Mouse (Mus musculus) heart, embryonic 11.5 days (tissue): ENCODE results near the gene Gm39653. TPM values are rescaled to one million over a fixed set of nuclear protein-coding genes. Genes with fewer than 3 reads are reported as not detected.
"Not testable (repeated sequence)": the region's sequence is repeated elsewhere in the genome, so short reads cannot be mapped to it uniquely, and the experiment has no call there.

Experiments used
- ATAC-seq: fragments of 200-750 bp; cut with Nextera tagmentation; replicated peaks from 2 replicates; pipeline ENCODE4 v1.8.0; 2017; ENCODE audit warnings: moderate library complexity; ENCODE audit not compliant: insufficient number of reproducible peaks, low FRiP score, low TSS enrichment
- H3K27ac ChIP-seq: fragments of 300-500 bp; sonication (generic); 2 replicates; pipeline ENCODE4 v1.5.1; 2014; ENCODE audit warnings: mild to moderate bottlenecking, low read depth, low read length
- H3K27me3 ChIP-seq: fragments of 300-500 bp; sonication (generic); 2 replicates; pipeline ENCODE4 v1.6.1; 2014; ENCODE audit warnings: mild to moderate bottlenecking, low read length, mixed read lengths; ENCODE audit not compliant: control insufficient read depth, insufficient read depth
- H3K36me3 ChIP-seq: fragments of 300-500 bp; sonication (generic); 2 replicates; pipeline ENCODE4 v1.6.1; 2014; ENCODE audit warnings: mild to moderate bottlenecking, low read length, moderate library complexity, mixed read lengths; ENCODE audit not compliant: control insufficient read depth, insufficient read depth
- H3K4me1 ChIP-seq: fragments of 300-500 bp; sonication (generic); 2 replicates; pipeline ENCODE4 v1.6.1; 2014; ENCODE audit warnings: low read length; ENCODE audit not compliant: control insufficient read depth, insufficient read depth
- H3K4me2 ChIP-seq: fragments of 300-500 bp; sonication (generic); 2 replicates; pipeline ENCODE4 v1.6.1; 2014; ENCODE audit warnings: mild to moderate bottlenecking, moderate library complexity
- H3K4me3 ChIP-seq: fragments of 300-500 bp; sonication (generic); 2 replicates; pipeline ENCODE4 v1.5.1; 2014; ENCODE audit warnings: low read depth, low read length
- H3K9ac ChIP-seq: fragments of 300-500 bp; sonication (generic); 2 replicates; pipeline ENCODE4 v1.6.1; 2014; ENCODE audit warnings: mild to moderate bottlenecking, low read depth, low read length, moderate library complexity
- H3K9me3 ChIP-seq: fragments of 300-500 bp; sonication (generic); replicated peaks from 2 replicates; pipeline ENCODE4 v1.6.1; 2016; ENCODE audit warnings: low read length; ENCODE audit not compliant: control insufficient read depth
- WGBS: fragments of 180-500 bp; shearing (Covaris S2); extraction: QIAGEN DNeasy Blood & Tissue Kit; methylation state at CpG from one replicate; pipeline ENCODE4 v1.1.7; 2014; ENCODE audit not compliant: insufficient replicate concordance; 5-methylcytosine and 5-hydroxymethylcytosine counted together
- polyA plus RNA-seq: library from polyadenylated mRNA; unstranded; fragments of >200 nt; fragmentation: Nextera tagmentation; extraction: Ambion mirVana; gene quantifications from 2 replicates; pipeline ENCODE4 v1.2.1, GENCODE M21; 2014

Gene Gm39653
- polyA plus RNA-seq, 1 experiment from 2014 or later, result not detected

GRCm38 (mm10) chr1:63603870-63604500 is 11.8 kb upstream of the Gm39653 start:
- Histone ChIP-seq H3K27ac (no peak overlapping the region), H3K9me3 (no peaks in the 10 kb centered on the region), H3K36me3 (no peaks in the 10 kb centered on the region), H3K4me2 (no peak overlapping the region), H3K9ac (no peak overlapping the region), H3K27me3 (no peaks in the 10 kb centered on the region), H3K4me1 (no peaks in the 10 kb centered on the region), H3K4me3 (no peak overlapping the region)
- ATAC-seq, result no peak
- 49% methylated on average over 3 of the region's 3 CpGs for WGBS

DNA sequence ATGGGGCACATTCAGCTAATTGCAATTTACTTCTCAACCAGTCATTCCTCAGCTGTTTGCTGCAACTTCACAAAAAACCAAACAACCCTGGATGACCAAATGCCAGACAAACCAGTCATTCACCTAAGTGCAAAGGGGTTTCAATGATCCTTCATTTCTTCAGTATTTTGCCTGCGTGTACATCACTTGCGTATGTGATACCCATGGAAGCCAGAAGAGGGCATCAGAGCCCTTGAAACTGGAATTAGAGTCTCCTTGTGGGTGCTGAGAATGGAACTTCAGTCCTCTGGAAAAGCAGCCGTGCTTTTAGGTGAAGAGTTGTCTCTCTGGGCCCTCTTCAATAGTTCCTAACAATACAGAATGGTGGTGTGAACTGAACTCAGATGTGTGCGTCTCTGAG is 6.2 kb upstream of the Gm39653 start:
- no peak for ATAC-seq
- H3K27ac ChIP-seq, result no peak overlapping the region
- no peaks in the 10 kb centered on the region for H3K9me3 ChIP-seq
- no peak overlapping the region for H3K4me3 ChIP-seq
- H3K9ac ChIP-seq, result no peak overlapping the region
- H3K27me3 ChIP-seq, result peaks cover 4% of the 10 kb centered on the region; the same call in 1 of the 2 replicates
- H3K4me2 ChIP-seq, result no peak overlapping the region
- no peaks in the 10 kb centered on the region for H3K4me1 ChIP-seq
- no peaks in the 10 kb centered on the region for H3K36me3 ChIP-seq
- WGBS, result 91% methylated on average over 4 of the region's 4 CpGs

- no peaks in the 10 kb centered on the region for H3K36me3 ChIP-seq
- peaks cover 4% of the 10 kb centered on the region; the same call in 1 of the 2 replicates for H3K27me3 ChIP-seq
- no peaks in the 10 kb centered on the region for H3K4me1 ChIP-seq
- no peaks in the 10 kb centered on the region for H3K9me3 ChIP-seq
- under 1% methylated on average over 11 of the region's 11 CpGs for WGBS
- ATAC-seq, result no peak
- H3K4me2 ChIP-seq, result no peak overlapping the region
- no peak overlapping the region for H3K4me3 ChIP-seq
- H3K9ac ChIP-seq, result no peak overlapping the region
- no peak overlapping the region for H3K27ac ChIP-seq
These were observed 1.2 kb upstream of the Gm39653 start for GRCm38 (mm10) chr1:63614594-63614993.

- no peak overlapping the region for H3K9ac ChIP-seq
- H3K9me3 ChIP-seq, result no peaks in the 10 kb centered on the region; the same call in 1 of the 2 replicates
- H3K4me2 ChIP-seq, result no peak overlapping the region
- no peaks in the 10 kb centered on the region for H3K36me3 ChIP-seq
- ATAC-seq, result no peak
- no peak overlapping the region for H3K4me3 ChIP-seq
- H3K27ac ChIP-seq, result no peak overlapping the region
- H3K27me3 ChIP-seq, result no peaks in the 10 kb centered on the region
- H3K4me1 ChIP-seq, result no peaks in the 10 kb centered on the region
- 55% methylated on average over 2 of the region's 2 CpGs for WGBS
These were observed 12.4 kb downstream of the Gm39653 start for GRCm38 (mm10) chr1:63628211-63628610.

- H3K4me2 ChIP-seq, H3K27ac ChIP-seq, ATAC-seq, H3K9me3 ChIP-seq, H3K4me1 ChIP-seq, H3K27me3 ChIP-seq, H3K4me3 ChIP-seq, H3K36me3 ChIP-seq, H3K9ac ChIP-seq: not testable (repeated sequence)
These were observed 14.6 kb downstream of the Gm39653 start for GRCm38 (mm10) chr1:63630390-63630789.

DNA sequence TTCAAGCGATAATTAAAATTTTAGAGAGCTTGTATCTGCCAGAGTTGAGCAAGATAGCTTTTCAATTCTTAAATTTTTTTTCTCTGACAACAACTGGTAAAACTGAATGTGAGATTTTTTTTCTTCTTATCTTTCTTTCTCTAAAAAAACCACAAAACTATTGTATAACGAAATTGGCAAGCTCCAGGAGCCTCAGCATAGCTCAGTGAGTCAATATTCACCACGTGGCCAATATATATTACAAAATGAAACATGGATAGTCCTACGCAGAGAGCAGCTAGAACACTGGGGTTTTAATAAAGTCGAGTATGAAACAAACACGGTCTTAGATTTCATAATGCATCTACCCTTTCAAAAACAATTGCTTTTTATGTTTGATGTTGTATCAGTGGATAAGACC is 24.2 kb downstream of the Gm39653 start:
- 75% methylated on average over 6 of the region's 6 CpGs for WGBS
- H3K36me3 ChIP-seq, result no peaks in the 10 kb centered on the region
- no peak overlapping the region for H3K4me2 ChIP-seq
- no peaks in the 10 kb centered on the region for H3K9me3 ChIP-seq
- H3K4me1 ChIP-seq, result no peaks in the 10 kb centered on the region
- no peaks in the 10 kb centered on the region for H3K27me3 ChIP-seq
- no peak overlapping the region for H3K27ac ChIP-seq
- no peak overlapping the region for H3K4me3 ChIP-seq
- H3K9ac ChIP-seq, result no peak overlapping the region
- ATAC-seq, result no peak

GRCm38 (mm10) chr1:63658016-63658415 is 42.2 kb downstream of the Gm39653 start:
- H3K4me3 ChIP-seq, result no peak overlapping the region
- no peak overlapping the region for H3K27ac ChIP-seq
- H3K27me3 ChIP-seq, result no peaks in the 10 kb centered on the region
- no peaks in the 10 kb centered on the region for H3K4me1 ChIP-seq
- no peak overlapping the region for H3K9ac ChIP-seq
- H3K36me3 ChIP-seq, result no peaks in the 10 kb centered on the region
- ATAC-seq, result no peak
- H3K9me3 ChIP-seq, result no peaks in the 10 kb centered on the region
- 16% methylated on average over 6 of the region's 6 CpGs for WGBS
- no peak overlapping the region for H3K4me2 ChIP-seq

DNA sequence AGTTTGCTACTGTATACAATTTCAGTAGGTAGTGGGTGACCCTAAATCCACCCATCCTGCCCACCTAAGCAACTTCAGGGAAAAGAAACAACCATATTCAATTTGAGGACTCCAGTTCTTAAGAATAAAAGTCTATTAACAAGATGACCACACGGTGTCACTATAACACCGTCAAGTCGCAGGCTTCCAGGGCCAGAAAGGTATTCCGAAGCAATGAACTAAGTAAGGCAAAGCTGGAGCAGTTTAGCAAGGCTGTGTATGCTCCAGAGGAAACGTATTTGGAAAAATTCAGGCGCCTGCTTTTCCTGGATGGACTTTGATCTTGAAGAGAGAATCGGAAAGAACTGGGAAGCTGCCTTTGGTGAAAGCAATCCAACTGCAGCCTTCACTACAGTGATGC is 43.8 kb downstream of the Gm39653 start:
- H3K4me3 ChIP-seq, result no peak overlapping the region
- H3K9me3 ChIP-seq, result no peaks in the 10 kb centered on the region
- H3K27me3 ChIP-seq, result peaks cover 4% of the 10 kb centered on the region; the same call in 1 of the 2 replicates
- no peak overlapping the region for H3K4me2 ChIP-seq
- H3K27ac ChIP-seq, result no peak overlapping the region
- H3K4me1 ChIP-seq, result no peaks in the 10 kb centered on the region
- H3K36me3 ChIP-seq, result no peaks in the 10 kb centered on the region
- ATAC-seq, result no peak
- H3K9ac ChIP-seq, result no peak overlapping the region
- WGBS, result 1% methylated on average over 7 of the region's 7 CpGs

GRCm38 (mm10) chr1:63666089-63666488 is 50.3 kb downstream of the Gm39653 start:
- Histone ChIP-seq H3K27ac (no peak overlapping the region), H3K36me3 (no peaks in the 10 kb centered on the region), H3K9ac (no peak overlapping the region), H3K4me1 (no peaks in the 10 kb centered on the region), H3K4me2 (no peak overlapping the region), H3K4me3 (no peak overlapping the region), H3K9me3 (no peaks in the 10 kb centered on the region), H3K27me3 (peaks cover 4% of the 10 kb centered on the region; the same call in 1 of the 2 replicates)
- no peak for ATAC-seq
- 82% methylated on average over 2 of the region's 2 CpGs for WGBS
